Mouse (Mus musculus) liver, postnatal 0 days (tissue): Measurements from ENCODE around the gene Cryl1. TPM values are rescaled to one million over a fixed set of nuclear protein-coding genes. Genes with fewer than 3 reads are reported as not detected.

Experiments used
- ATAC-seq: fragments of 200-750 bp; cut with Nextera tagmentation; 2 replicates; pipeline ENCODE4 v1.8.0; 2017; ENCODE audit warnings: mild to moderate bottlenecking, moderate library complexity
- DNase-seq: peaks from one replicate; pipeline ENCODE4 v3.0.0-alpha.2; 2016
- H3K27ac ChIP-seq: fragments of 300-500 bp; sonication (generic); 2 replicates; pipeline ENCODE4 v1.5.1; 2014; ENCODE audit warnings: antibody characterized with exemption, moderate library complexity, mild to moderate bottlenecking, low read depth
- H3K27me3 ChIP-seq: fragments of 300-500 bp; sonication (generic); 2 replicates; pipeline ENCODE4 v1.6.1; 2014; ENCODE audit warnings: low read length, control low read depth, mixed read lengths; ENCODE audit not compliant: insufficient read depth
- H3K36me3 ChIP-seq: fragments of 300-500 bp; sonication (generic); replicated peaks from 2 replicates; pipeline ENCODE4 v1.6.1; 2014; ENCODE audit warnings: mild to moderate bottlenecking, control low read depth, low read length, moderate library complexity, mixed read lengths; ENCODE audit not compliant: insufficient read depth
- H3K4me1 ChIP-seq: fragments of 300-500 bp; sonication (generic); 2 replicates; pipeline ENCODE4 v1.6.1; 2014; ENCODE audit warnings: antibody characterized with exemption, mild to moderate bottlenecking, control low read depth; ENCODE audit not compliant: insufficient read depth
- H3K4me2 ChIP-seq: fragments of 300-500 bp; sonication (generic); 2 replicates; pipeline ENCODE4 v1.6.1; 2014; ENCODE audit warnings: low read depth, mild to moderate bottlenecking, low read length, moderate library complexity, mixed read lengths
- H3K4me3 ChIP-seq: fragments of 300-500 bp; sonication (generic); 2 replicates; pipeline ENCODE4 v1.5.1; 2014; ENCODE audit warnings: low read depth, low read length
- H3K9ac ChIP-seq: fragments of 300-500 bp; sonication (generic); replicated peaks from 2 replicates; pipeline ENCODE4 v1.6.1; 2014; ENCODE audit warnings: mild to moderate bottlenecking, moderate library complexity
- H3K9me3 ChIP-seq: fragments of 300-500 bp; sonication (generic); 2 replicates; pipeline ENCODE4 v1.6.1; 2016; ENCODE audit warnings: mild to moderate bottlenecking, control low read depth, low read length, mixed read lengths
- CTCF ChIP-seq: sonication (generic); IDR thresholded peaks from 2 replicates; pipeline ENCODE4 v1.5.1; 2016; ENCODE audit warnings: antibody characterized with exemption, low read depth
- EP300 ChIP-seq: IDR thresholded peaks from 2 replicates; pipeline ENCODE4 v1.6.1; 2016; ENCODE audit warnings: antibody characterized with exemption, low read depth, mild to moderate bottlenecking
- WGBS: fragments of 180-500 bp; shearing (Covaris S2); extraction: QIAGEN DNeasy Blood & Tissue Kit; methylation state at CpG from one replicate; pipeline ENCODE4 v1.1.7; 2014; ENCODE audit not compliant: insufficient replicate concordance; 5-methylcytosine and 5-hydroxymethylcytosine counted together
- polyA plus RNA-seq: library from polyadenylated mRNA; unstranded; fragments of >200 nt; fragmentation: Nextera tagmentation; extraction: Ambion mirVana; gene quantifications from 2 replicates; pipeline ENCODE4 v1.2.1, GENCODE M21; 2015

Gene Cryl1
- polyA plus RNA-seq, 1 experiment from 2014 or later, result 6.7 TPM

GRCm38 (mm10) chr14:57291399-57291942, 106.9 kb downstream of the Cryl1 start:
- Histone ChIP-seq H3K4me2 (no peak overlapping the region), H3K36me3 (no peaks in the 10 kb centered on the region), H3K9ac (no peak overlapping the region), H3K27ac (no peak overlapping the region), H3K4me3 (no peak overlapping the region), H3K27me3 (no peaks in the 10 kb centered on the region), H3K9me3 (no peaks in the 10 kb centered on the region), H3K4me1 (no peaks in the 10 kb centered on the region)
- ATAC-seq, result no peak
- WGBS, result 75% methylated on average over 7 of the region's 7 CpGs
- no peak for DNase-seq
- TF ChIP-seq EP300 (no peak), CTCF (no peak)

DNA sequence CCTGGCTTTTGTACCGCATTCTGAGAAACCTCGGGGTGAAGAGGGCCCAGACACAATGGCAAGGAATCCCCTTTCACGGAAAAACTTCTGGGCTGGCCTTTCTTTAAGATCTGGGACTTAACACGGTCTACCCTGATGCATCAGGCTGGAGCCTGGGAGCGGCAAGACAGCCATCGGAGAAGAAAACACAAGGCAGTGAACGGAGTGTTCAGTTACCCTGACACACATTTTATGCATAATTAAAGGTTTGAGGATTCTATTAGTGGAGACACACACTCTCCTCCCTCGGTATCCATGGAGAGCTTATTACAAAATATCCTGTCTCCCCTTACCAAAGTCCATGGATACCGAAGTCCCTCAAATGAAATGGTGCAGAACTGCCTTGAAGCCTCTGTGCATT, 109.2 kb downstream of the Cryl1 start:
- Histone ChIP-seq H3K4me2 (no peak overlapping the region), H3K36me3 (no peaks in the 10 kb centered on the region), H3K4me3 (no peak overlapping the region), H3K4me1 (no peaks in the 10 kb centered on the region), H3K9me3 (no peaks in the 10 kb centered on the region), H3K27me3 (no peaks in the 10 kb centered on the region), H3K27ac (no peak overlapping the region), H3K9ac (no peak overlapping the region)
- WGBS, result 76% methylated on average over 9 of the region's 9 CpGs
- ATAC-seq, result no peak
- TF ChIP-seq EP300, result no peak
- TF ChIP-seq CTCF, result no peak
- DNase-seq, result no peak

- Histone ChIP-seq H3K4me2 (no peak overlapping the region), H3K9me3 (no peaks in the 10 kb centered on the region), H3K4me1 (no peaks in the 10 kb centered on the region), H3K27me3 (no peaks in the 10 kb centered on the region), H3K9ac (no peak overlapping the region), H3K4me3 (no peak overlapping the region), H3K36me3 (no peaks in the 10 kb centered on the region), H3K27ac (no peak overlapping the region)
- TF ChIP-seq EP300 (no peak), CTCF (no peak)
- ATAC-seq (no peak), DNase-seq (no peak)
- WGBS, result 46% methylated on average over 5 of the region's 5 CpGs
Observed at GRCm38 (mm10) chr14:57283816-57284215, 114.5 kb downstream of the Cryl1 start.

DNA sequence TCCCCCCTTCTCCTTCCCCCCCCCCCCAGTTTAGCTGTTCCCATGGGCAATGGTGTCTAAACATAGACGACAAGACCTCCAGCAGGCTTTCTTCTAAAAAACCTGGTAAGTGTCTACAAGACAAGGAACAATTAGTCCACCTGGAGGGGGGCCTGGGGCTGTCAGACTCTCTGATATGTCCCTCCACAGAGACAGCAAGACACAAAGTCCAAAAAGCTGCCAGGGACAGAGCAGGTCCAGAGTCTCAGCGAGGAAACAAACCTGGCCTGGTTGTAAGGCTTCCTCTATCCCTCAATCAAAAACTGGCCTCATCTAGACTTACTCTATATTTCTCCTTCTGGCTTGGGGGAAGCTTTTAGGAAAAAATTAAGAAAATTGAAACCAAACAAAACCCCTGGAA, 115.7 kb downstream of the Cryl1 start:
- Histone ChIP-seq H3K9me3 (no peaks in the 10 kb centered on the region), H3K4me2 (no peak overlapping the region), H3K4me3 (no peak overlapping the region), H3K36me3 (no peaks in the 10 kb centered on the region), H3K4me1 (no peaks in the 10 kb centered on the region), H3K27me3 (no peaks in the 10 kb centered on the region), H3K27ac (no peak overlapping the region), H3K9ac (no peak overlapping the region)
- no peak for DNase-seq
- ATAC-seq, result no peak
- 66% methylated on average over 2 of the region's 2 CpGs for WGBS
- no peak for TF ChIP-seq CTCF
- TF ChIP-seq EP300, result no peak

DNA sequence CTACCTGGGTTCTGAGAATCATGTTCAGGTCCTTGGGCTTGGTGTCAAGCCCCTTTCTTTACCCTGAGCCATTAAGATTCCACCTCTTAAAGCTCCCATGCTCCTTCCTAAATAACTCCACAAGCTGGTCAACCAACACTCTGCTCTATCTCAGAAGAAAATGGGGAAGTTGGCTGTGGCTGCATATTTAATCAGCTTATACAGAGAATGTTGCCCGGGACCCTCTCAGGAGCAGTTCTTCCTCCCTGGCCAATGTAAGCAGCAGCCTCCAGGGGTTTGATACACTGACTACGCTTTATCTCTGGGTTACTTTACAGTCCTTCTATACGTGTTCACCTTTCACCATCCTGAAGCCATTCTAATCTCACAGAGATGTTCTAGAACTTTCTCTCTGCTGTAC, 117.5 kb downstream of the Cryl1 start:
- no peak for TF ChIP-seq EP300
- TF ChIP-seq CTCF, result no peak
- Histone ChIP-seq H3K36me3 (no peaks in the 10 kb centered on the region), H3K4me2 (no peak overlapping the region), H3K4me1 (no peaks in the 10 kb centered on the region), H3K9me3 (no peaks in the 10 kb centered on the region), H3K27me3 (no peaks in the 10 kb centered on the region), H3K27ac (no peak overlapping the region), H3K4me3 (no peak overlapping the region), H3K9ac (no peak overlapping the region)
- WGBS, result 51% methylated on average over 3 of the region's 3 CpGs
- ATAC-seq, result no peak
- no peak for DNase-seq

DNA sequence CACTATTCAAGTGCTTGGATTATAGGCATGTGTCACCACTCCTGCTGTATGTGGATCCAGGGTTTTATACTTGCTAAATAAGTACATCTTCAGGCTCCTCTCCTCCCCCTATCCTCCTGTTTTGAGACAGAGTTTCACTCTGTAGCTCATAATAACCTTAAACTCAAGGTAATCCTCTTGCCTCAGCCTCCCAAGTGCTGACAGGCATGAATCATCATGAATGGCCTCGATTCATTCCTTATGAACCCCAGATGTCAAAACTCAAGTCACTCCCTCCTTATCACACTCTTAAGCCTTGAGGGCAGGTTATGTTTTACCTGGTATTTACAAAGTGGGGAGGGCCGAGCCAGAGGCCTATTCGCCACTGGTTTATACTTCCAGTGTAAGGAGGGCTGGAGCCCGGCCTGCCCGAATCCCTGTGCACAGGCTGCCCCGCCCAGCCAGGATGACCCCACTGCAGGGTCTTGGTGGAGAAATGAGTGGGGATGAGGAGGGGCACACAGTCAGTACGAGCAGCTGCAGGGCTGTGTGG, 121.8 kb downstream of the Cryl1 start:
- H3K4me2 ChIP-seq, result no peak overlapping the region
- H3K4me1 ChIP-seq, result no peaks in the 10 kb centered on the region
- no peak overlapping the region for H3K9ac ChIP-seq
- H3K27me3 ChIP-seq, result no peaks in the 10 kb centered on the region
- no peaks in the 10 kb centered on the region for H3K9me3 ChIP-seq
- DNase-seq (no peak), ATAC-seq (no peak)
- no peaks in the 10 kb centered on the region for H3K36me3 ChIP-seq
- 77% methylated on average over 7 of the region's 7 CpGs for WGBS
- TF ChIP-seq CTCF (no peak), EP300 (no peak)
- no peak overlapping the region for H3K4me3 ChIP-seq
- H3K27ac ChIP-seq, result no peak overlapping the region
